Mouse (Mus musculus) cerebellum, adult 2 months (tissue): ENCODE measurements at regions not wholly inside any gene's neighbourhood (a gene's known extent, or its start where the extent isn't known, plus 50 kb on each side); places are given as distances from the start of the nearest gene placed in this dataset.
A peak's percentile ranks its signal among the peaks of the same experiment; 100 is the strongest.
"Not testable (repeated sequence)": the region's sequence is repeated elsewhere in the genome, so short reads cannot be mapped to it uniquely, and the experiment has no call there.

Source experiments
- DNase-seq, 2 experiments: peaks; one replicate each; pipeline ENCODE4 v3.0.0; 2021
- H3K27ac ChIP-seq: fragments of 200-500 bp; 2 replicates; pipeline ENCODE4 v1.5.1; 2012; ENCODE audit warnings: low read length, control low read depth, inconsistent platforms; ENCODE audit not compliant: insufficient read depth
- H3K27me3 ChIP-seq: fragments of 200-500 bp; 2 replicates; pipeline ENCODE4 v1.6.1; 2012; ENCODE audit warnings: inconsistent platforms, mild to moderate bottlenecking, low read length, moderate library complexity; ENCODE audit not compliant: control insufficient read depth, insufficient read depth
- H3K4me1 ChIP-seq: fragments of 200-500 bp; 2 replicates; pipeline ENCODE4 v1.6.1; 2011; ENCODE audit warnings: low read length; ENCODE audit not compliant: control insufficient read depth, insufficient read depth
- H3K4me3 ChIP-seq: fragments of 200-500 bp; replicated peaks from 2 replicates; pipeline ENCODE3; 2011; ENCODE audit warnings: mild to moderate bottlenecking, low read depth, low read length, control low read depth; ENCODE audit not compliant: insufficient read depth
- CTCF ChIP-seq: fragments of 200-500 bp; IDR thresholded peaks from 2 replicates; pipeline ENCODE4 v1.5.1; 2011; ENCODE audit warnings: low read depth, mild to moderate bottlenecking, control low read depth, low read length, moderate library complexity, borderline replicate concordance; ENCODE audit not compliant: insufficient read depth
- POLR2A ChIP-seq: fragments of 200-500 bp; IDR thresholded peaks from 2 replicates; pipeline ENCODE4 v1.6.1; 2011; ENCODE audit warnings: low read length, control low read depth, borderline replicate concordance; ENCODE audit not compliant: insufficient read depth
- WGBS: fragments of 180-500 bp; shearing (Covaris S2); methylation state at CpG from one replicate; pipeline ENCODE4 v1.1.7; 2018; 5-methylcytosine and 5-hydroxymethylcytosine counted together

GRCm38 (mm10) chr12:40935098-40935759 is 88.7 kb upstream of the Immp2l start:
- Histone ChIP-seq H3K27ac (no peak overlapping the region), H3K4me3 (no peak overlapping the region), H3K27me3 (no peaks in the 10 kb centered on the region), H3K4me1 (no peaks in the 10 kb centered on the region)
- DNase-seq: no peak
- 91% methylated on average over 2 of the region's 2 CpGs for WGBS
- TF ChIP-seq POLR2A: no peak
- no peak for TF ChIP-seq CTCF

- no peak for TF ChIP-seq CTCF
- no peak for TF ChIP-seq POLR2A
- Histone ChIP-seq H3K27me3 (no peaks in the 10 kb centered on the region), H3K4me3 (no peak overlapping the region), H3K4me1 (no peaks in the 10 kb centered on the region), H3K27ac (no peak overlapping the region)
- WGBS: 32% methylated on average over 4 of the region's 4 CpGs
- DNase-seq: no peak
Measured at GRCm38 (mm10) chr12:40937037-40937436, 86.9 kb upstream of the Immp2l start.

- TF ChIP-seq POLR2A (no peak), CTCF (no peak)
- Histone ChIP-seq H3K27ac (no peak overlapping the region), H3K4me3 (no peak overlapping the region), H3K4me1 (no peaks in the 10 kb centered on the region), H3K27me3 (no peaks in the 10 kb centered on the region)
- no peak for DNase-seq
- WGBS: 85% methylated on average over 6 of the region's 6 CpGs
Measured at GRCm38 (mm10) chr12:40946888-40947287, 77.0 kb upstream of the Immp2l start.

GRCm38 (mm10) chr12:40949580-40949979 is 74.3 kb upstream of the Immp2l start:
- no peaks in the 10 kb centered on the region for H3K27me3 ChIP-seq
- WGBS: 89% methylated on average over 3 of the region's 3 CpGs
- H3K4me1 ChIP-seq: no peaks in the 10 kb centered on the region
- TF ChIP-seq CTCF: no peak
- TF ChIP-seq POLR2A: no peak
- H3K4me3 ChIP-seq: no peak overlapping the region
- H3K27ac ChIP-seq: no peak overlapping the region
- no peak for DNase-seq

- Histone ChIP-seq H3K27ac (no peak overlapping the region), H3K4me3 (no peak overlapping the region), H3K4me1 (no peaks in the 10 kb centered on the region), H3K27me3 (no peaks in the 10 kb centered on the region)
- TF ChIP-seq POLR2A (no peak), CTCF (no peak)
- DNase-seq: no peak
- WGBS: 87% methylated on average over 3 of the region's 3 CpGs
Measured at GRCm38 (mm10) chr12:40958536-40958935, 65.4 kb upstream of the Immp2l start.

- no peaks in the 10 kb centered on the region for H3K4me1 ChIP-seq
- TF ChIP-seq POLR2A (no peak), CTCF (no peak)
- WGBS: 71% methylated on average over 2 of the region's 2 CpGs
- H3K27ac ChIP-seq: no peak overlapping the region
- H3K4me3 ChIP-seq: no peak overlapping the region
- H3K27me3 ChIP-seq: no peaks in the 10 kb centered on the region
- DNase-seq: no peak
Measured at GRCm38 (mm10) chr12:40964996-40965395, 58.9 kb upstream of the Immp2l start.

GRCm38 (mm10) chr12:40966308-40966707 is 57.6 kb upstream of the Immp2l start:
- TF ChIP-seq POLR2A (no peak), CTCF (no peak)
- WGBS: 91% methylated on average over 2 of the region's 2 CpGs
- Histone ChIP-seq H3K4me3 (no peak overlapping the region), H3K27me3 (no peaks in the 10 kb centered on the region), H3K4me1 (no peaks in the 10 kb centered on the region), H3K27ac (no peak overlapping the region)
- no peak for DNase-seq

GRCm38 (mm10) chr12:40966723-40967122 is 57.2 kb upstream of the Immp2l start:
- H3K27me3 ChIP-seq, DNase-seq, H3K4me3 ChIP-seq, H3K27ac ChIP-seq, H3K4me1 ChIP-seq: not testable (repeated sequence)
- WGBS: 96% methylated on average over 6 of the region's 6 CpGs

GRCm38 (mm10) chr12:40972844-40973243 is 51.0 kb upstream of the Immp2l start:
- Histone ChIP-seq H3K4me1 (no peaks in the 10 kb centered on the region; the same call in none of the 2 replicates), H3K27ac (no peak overlapping the region), H3K27me3 (no peaks in the 10 kb centered on the region), H3K4me3 (no peak overlapping the region)
- peak; percentile 79 to 86 for DNase-seq
- WGBS: 16% methylated on average over 3 of the region's 3 CpGs
- TF ChIP-seq CTCF: no peak
- no peak for TF ChIP-seq POLR2A
